Mouse (Mus musculus) neural tube, embryonic 11.5 days (tissue): ENCODE measurements at regions not wholly inside any gene's neighbourhood (a gene's known extent, or its start where the extent isn't known, plus 50 kb on each side); places are given as distances from the start of the nearest gene placed in this dataset.

Experiments
- ATAC-seq: fragments of 200-750 bp; cut with Nextera tagmentation; 2 replicates; pipeline ENCODE4 v1.8.0; 2017; ENCODE audit warnings: moderate number of reproducible peaks, mild to moderate bottlenecking, moderate TSS enrichment, moderate library complexity; ENCODE audit not compliant: insufficient read depth, low FRiP score, low TSS enrichment
- DNase-seq: peaks from one replicate; pipeline ENCODE4 v3.0.0-alpha.2; 2015; ENCODE audit warnings: low spot score
- H3K27ac ChIP-seq: fragments of 300-500 bp; sonication (generic); 2 replicates; pipeline ENCODE4 v1.5.1; 2014; ENCODE audit warnings: low read depth, mild to moderate bottlenecking, low read length
- H3K27me3 ChIP-seq: fragments of 300-500 bp; sonication (generic); 2 replicates; pipeline ENCODE4 v1.6.1; 2014; ENCODE audit warnings: mild to moderate bottlenecking, low read length, mixed read lengths; ENCODE audit not compliant: control insufficient read depth, insufficient read depth
- H3K36me3 ChIP-seq: fragments of 300-500 bp; sonication (generic); 2 replicates; pipeline ENCODE4 v1.6.1; 2014; ENCODE audit warnings: mild to moderate bottlenecking, low read length, moderate library complexity, mixed read lengths; ENCODE audit not compliant: control insufficient read depth, insufficient read depth
- H3K4me1 ChIP-seq: fragments of 300-500 bp; sonication (generic); 2 replicates; pipeline ENCODE4 v1.6.1; 2014; ENCODE audit warnings: low read length, mixed read lengths; ENCODE audit not compliant: control insufficient read depth, insufficient read depth
- H3K4me2 ChIP-seq: fragments of 300-500 bp; sonication (generic); 2 replicates; pipeline ENCODE4 v1.6.1; 2014; ENCODE audit warnings: low read depth, mild to moderate bottlenecking, moderate library complexity
- H3K4me3 ChIP-seq: fragments of 300-500 bp; sonication (generic); 2 replicates; pipeline ENCODE4 v1.5.1; 2014; ENCODE audit warnings: low read depth, low read length
- H3K9ac ChIP-seq: fragments of 300-500 bp; sonication (generic); 2 replicates; pipeline ENCODE4 v1.6.1; 2014; ENCODE audit warnings: mild to moderate bottlenecking, low read length
- H3K9me3 ChIP-seq: fragments of 300-500 bp; sonication (generic); 2 replicates; pipeline ENCODE4 v1.6.1; 2016; ENCODE audit warnings: low read length; ENCODE audit not compliant: control insufficient read depth
- WGBS: fragments of 180-500 bp; shearing (Covaris S2); extraction: QIAGEN DNeasy Blood & Tissue Kit; methylation state at CpG from one replicate; pipeline ENCODE4 v1.1.7; 2014; 5-methylcytosine and 5-hydroxymethylcytosine counted together

GRCm38 (mm10) chr17:76703823-76704222, 1152.1 kb upstream of the Fam98a start:
- H3K36me3 ChIP-seq = no peaks in the 10 kb centered on the region
- no peak overlapping the region for H3K4me2 ChIP-seq
- no peak for ATAC-seq
- no peak for DNase-seq
- H3K27me3 ChIP-seq = no peaks in the 10 kb centered on the region
- H3K27ac ChIP-seq = no peak overlapping the region
- H3K9me3 ChIP-seq = no peaks in the 10 kb centered on the region
- H3K4me1 ChIP-seq = no peaks in the 10 kb centered on the region
- no peak overlapping the region for H3K4me3 ChIP-seq
- H3K9ac ChIP-seq = no peak overlapping the region

DNA sequence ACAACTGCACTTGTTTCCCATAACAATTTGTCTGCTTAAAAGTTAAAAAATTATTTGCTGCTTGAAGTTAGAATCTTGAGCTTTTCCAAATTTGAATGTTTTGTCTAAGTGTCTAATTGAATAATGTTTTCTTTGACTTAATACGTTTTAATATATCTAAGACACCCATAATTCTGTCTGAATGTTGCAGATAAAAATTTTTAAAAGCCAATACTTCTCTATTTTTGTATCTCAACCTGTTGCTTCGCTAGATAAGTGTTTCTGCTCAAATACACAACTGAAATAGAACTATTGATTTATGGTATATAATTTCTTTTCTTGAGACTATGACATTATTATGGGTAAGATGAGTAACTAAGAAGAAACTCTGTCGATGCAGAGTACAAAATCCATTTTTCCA, 1144.5 kb upstream of the Fam98a start:
- Histone ChIP-seq H3K4me3 (no peak overlapping the region), H3K27ac (no peak overlapping the region), H3K4me1 (no peaks in the 10 kb centered on the region), H3K9ac (no peak overlapping the region), H3K4me2 (no peak overlapping the region), H3K36me3 (no peaks in the 10 kb centered on the region), H3K9me3 (no peaks in the 10 kb centered on the region), H3K27me3 (no peaks in the 10 kb centered on the region)
- WGBS = 71% methylated on average over 3 of the region's 3 CpGs
- ATAC-seq (no peak), DNase-seq (no peak)

DNA sequence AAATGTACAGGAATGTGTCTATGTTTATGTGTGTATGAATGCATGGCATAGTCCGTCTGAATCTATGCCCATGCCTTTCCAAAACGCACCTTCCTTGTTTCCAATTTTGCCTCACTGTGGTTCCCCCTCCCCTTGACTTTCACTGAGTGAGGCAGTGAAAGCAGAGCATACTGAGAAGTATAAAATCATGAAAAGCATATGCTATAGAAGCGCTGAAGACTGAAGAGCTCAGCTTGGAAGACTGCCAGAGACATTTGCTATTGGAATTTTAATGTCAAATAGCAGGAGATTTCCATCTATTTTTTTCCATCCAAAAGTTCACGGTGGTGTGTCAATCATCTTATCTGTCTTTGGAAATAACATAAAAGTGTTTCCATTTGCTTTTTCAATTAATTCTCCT, 1106.3 kb upstream of the Fam98a start:
- DNase-seq (no peak), ATAC-seq (no peak)
- WGBS = 80% methylated on average over 4 of the region's 4 CpGs
- Histone ChIP-seq H3K4me3 (no peak overlapping the region), H3K36me3 (no peaks in the 10 kb centered on the region), H3K9ac (no peak overlapping the region), H3K27ac (no peak overlapping the region), H3K4me1 (no peaks in the 10 kb centered on the region), H3K27me3 (no peaks in the 10 kb centered on the region), H3K9me3 (no peaks in the 10 kb centered on the region), H3K4me2 (no peak overlapping the region)

DNA sequence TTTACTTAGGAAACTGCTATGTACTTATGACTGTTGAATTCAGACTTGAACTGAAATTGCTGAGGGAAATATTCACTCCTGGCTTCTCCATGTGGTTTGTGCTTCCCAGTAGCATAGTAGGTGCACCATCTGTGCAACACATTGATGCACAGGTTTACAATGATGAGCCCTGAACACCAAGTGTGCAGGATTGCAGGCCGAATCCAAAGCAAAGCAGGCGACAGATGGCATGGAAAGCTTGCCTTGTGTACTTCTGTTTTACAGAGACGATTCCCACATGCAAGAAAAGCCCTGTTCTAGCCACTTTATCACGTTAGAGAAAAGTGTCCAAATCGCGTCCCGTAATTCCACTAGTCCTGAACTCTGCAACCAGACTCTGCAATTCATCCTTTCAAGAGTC, 1074.2 kb upstream of the Fam98a start:
- 85% methylated on average over 7 of the region's 7 CpGs for WGBS

GRCm38 (mm10) chr17:76605237-76605636, 1053.5 kb upstream of the Fam98a start:
- 79% methylated on average over 1 of the region's 1 CpGs for WGBS
- no peak for ATAC-seq

More for the DNA sequence above, 1074.2 kb upstream of the Fam98a start:
- DNase-seq = no peak
- H3K9ac ChIP-seq = no peak overlapping the region
- H3K4me3 ChIP-seq = no peak overlapping the region
- no peak overlapping the region for H3K4me2 ChIP-seq
- H3K27me3 ChIP-seq = no peaks in the 10 kb centered on the region
- H3K36me3 ChIP-seq = no peaks in the 10 kb centered on the region
- H3K9me3 ChIP-seq = no peaks in the 10 kb centered on the region
- H3K4me1 ChIP-seq = no peaks in the 10 kb centered on the region
- no peak overlapping the region for H3K27ac ChIP-seq
- no peak for ATAC-seq

GRCm38 (mm10) chr17:76578323-76578722, 1026.6 kb upstream of the Fam98a start:
- no peaks in the 10 kb centered on the region for H3K4me1 ChIP-seq
- H3K9me3 ChIP-seq = no peaks in the 10 kb centered on the region
- no peak for ATAC-seq
- H3K9ac ChIP-seq = no peak overlapping the region
- no peak overlapping the region for H3K4me2 ChIP-seq
- H3K27me3 ChIP-seq = no peaks in the 10 kb centered on the region
- H3K4me3 ChIP-seq = no peak overlapping the region
- no peaks in the 10 kb centered on the region for H3K36me3 ChIP-seq
- DNase-seq = no peak
- H3K27ac ChIP-seq = no peak overlapping the region

More at GRCm38 (mm10) chr17:76605237-76605636, 1053.5 kb upstream of the Fam98a start:
- Histone ChIP-seq H3K27ac (no peak overlapping the region), H3K4me3 (no peak overlapping the region), H3K9ac (no peak overlapping the region), H3K9me3 (no peaks in the 10 kb centered on the region), H3K27me3 (no peaks in the 10 kb centered on the region), H3K36me3 (no peaks in the 10 kb centered on the region), H3K4me1 (no peaks in the 10 kb centered on the region), H3K4me2 (no peak overlapping the region)
- DNase-seq = no peak

GRCm38 (mm10) chr17:76559725-76560124, 1008.0 kb upstream of the Fam98a start:
- ATAC-seq (no peak), DNase-seq (no peak)
- no peak overlapping the region for H3K27ac ChIP-seq
- H3K9ac ChIP-seq = no peak overlapping the region
- H3K4me1 ChIP-seq = no peaks in the 10 kb centered on the region
- no peaks in the 10 kb centered on the region for H3K36me3 ChIP-seq
- no peak overlapping the region for H3K4me3 ChIP-seq
- H3K27me3 ChIP-seq = no peaks in the 10 kb centered on the region
- H3K4me2 ChIP-seq = no peak overlapping the region
- WGBS = 80% methylated on average over 1 of the region's 1 CpGs
- H3K9me3 ChIP-seq = no peaks in the 10 kb centered on the region

- Histone ChIP-seq H3K9ac (no peak overlapping the region), H3K4me1 (no peaks in the 10 kb centered on the region), H3K4me3 (no peak overlapping the region), H3K36me3 (no peaks in the 10 kb centered on the region), H3K27me3 (no peaks in the 10 kb centered on the region), H3K9me3 (no peaks in the 10 kb centered on the region), H3K27ac (no peak overlapping the region), H3K4me2 (no peak overlapping the region)
- WGBS = 85% methylated on average over 3 of the region's 3 CpGs
- DNase-seq (no peak), ATAC-seq (no peak)
These were observed 993.8 kb upstream of the Fam98a start for GRCm38 (mm10) chr17:76545566-76545965.

DNA sequence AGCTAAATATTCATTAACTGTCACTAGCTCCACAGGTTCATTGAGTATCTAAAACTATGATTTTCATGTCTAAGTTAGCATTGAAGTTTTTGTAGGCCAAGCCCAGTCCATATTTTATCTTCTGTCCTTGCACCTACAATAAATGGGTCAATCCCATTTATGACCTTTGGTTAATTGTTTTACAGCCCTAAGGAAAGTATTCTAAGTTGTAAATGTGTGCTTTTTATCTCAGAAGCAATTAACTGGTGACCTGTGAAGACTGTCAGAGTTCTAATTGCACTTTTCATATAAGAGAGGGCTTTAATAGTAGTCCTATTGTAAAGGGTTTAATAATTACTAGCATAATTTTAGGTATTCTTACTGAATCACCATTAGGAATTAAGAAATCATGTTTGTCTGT, 984.0 kb upstream of the Fam98a start:
- Histone ChIP-seq H3K4me3 (no peak overlapping the region), H3K9me3 (no peaks in the 10 kb centered on the region), H3K9ac (no peak overlapping the region), H3K27me3 (no peaks in the 10 kb centered on the region), H3K4me2 (no peak overlapping the region), H3K27ac (no peak overlapping the region), H3K36me3 (no peaks in the 10 kb centered on the region), H3K4me1 (no peaks in the 10 kb centered on the region)
- no peak for ATAC-seq
- DNase-seq = no peak
